22 mouse cellular contexts compared by ENCODE assay signal in genomic region chr11:54924145-54924544, GRCm38 (mm10). TPM values are rescaled to one million over a fixed set of nuclear protein-coding genes. Genes with fewer than 3 reads are reported as not detected.
A peak's percentile ranks its signal among the peaks of the same experiment; 100 is the strongest.
DNase-seq lines count a peak whose midpoint lies in the region; ATAC-seq and TF ChIP-seq lines count a peak whose summit lies in the region.
"Had no signal": no experiment of that assay in that cellular context is flagged by ENCODE, and none has a peak within 500 bp of the region (broad histone marks: within the 10 kb centered on the region; RNA-seq: fewer than 3 reads in every experiment).

No protein-coding gene starts in this region.

- no peak for TF ChIP-seq CTCF in intestine, postnatal 0 days (IDR thresholded peaks at IDR 0.05; ENCODE audit: low read depth)

- peaks cover 21% of the 10 kb centered on the region for H3K36me3 ChIP-seq in heart, embryonic 11.5 days (ENCODE audit: control insufficient read depth, insufficient read depth, low read length)
- peaks cover 78% of the 10 kb centered on the region for H3K36me3 ChIP-seq in heart, embryonic 10.5 days
- peaks cover 20% of the 10 kb centered on the region for H3K36me3 ChIP-seq in intestine, embryonic 16.5 days (ENCODE audit: control insufficient read depth, insufficient read depth, low read length)
- peaks cover 31% of the 10 kb centered on the region for H3K36me3 ChIP-seq in intestine, embryonic 15.5 days
- H3K36me3 ChIP-seq in intestine, postnatal 0 days (ENCODE audit: control insufficient read depth, insufficient read depth): peaks cover 72% of the 10 kb centered on the region
- H3K36me3 ChIP-seq in hindbrain, embryonic 11.5 days (ENCODE audit: control insufficient read depth, insufficient read depth, low read length): no peaks in the 10 kb centered on the region

- WGBS in heart, embryonic 11.5 days (ENCODE audit: insufficient replicate concordance): 83% methylated on average over 14 of the region's 14 CpGs
- WGBS in heart, embryonic 10.5 days: 79% methylated on average over 14 of the region's 14 CpGs
- WGBS in intestine, embryonic 16.5 days: 86% methylated on average over 14 of the region's 14 CpGs
- 93% methylated on average over 14 of the region's 14 CpGs for WGBS in intestine, embryonic 15.5 days
- WGBS in intestine, postnatal 0 days: 81% methylated on average over 14 of the region's 14 CpGs
- WGBS in hindbrain, embryonic 11.5 days: 93% methylated on average over 14 of the region's 14 CpGs

- no peak overlapping the region for H3K9ac ChIP-seq in heart, embryonic 11.5 days (ENCODE audit: low read depth, low read length)
- H3K9ac ChIP-seq in intestine, embryonic 16.5 days (ENCODE audit: low read depth, low read length): 0 out of 2 replicates have a peak overlapping the region, but pooled peaks have one; percentile 15
- H3K9ac ChIP-seq in intestine, embryonic 15.5 days: no peak overlapping the region
- H3K9ac ChIP-seq in intestine, postnatal 0 days (ENCODE audit: low read depth, low read length): no peak overlapping the region
- no peak overlapping the region for H3K9ac ChIP-seq in hindbrain, embryonic 11.5 days (ENCODE audit: low read depth, low read length)

- intact Hi-C loops in heart, postnatal 25 days (cut with DNase I): no loop called here

- H3K4me3 ChIP-seq in heart, embryonic 11.5 days (ENCODE audit: low read depth, low read length): no peak overlapping the region
- no peak overlapping the region for H3K4me3 ChIP-seq in heart, embryonic 10.5 days
- no peak overlapping the region for H3K4me3 ChIP-seq in intestine, embryonic 16.5 days (ENCODE audit: low read length)
- H3K4me3 ChIP-seq in intestine, embryonic 15.5 days (replicated peaks): no peak overlapping the region
- no peak overlapping the region for H3K4me3 ChIP-seq in intestine, postnatal 0 days (ENCODE audit: low read depth, low read length)
- H3K4me3 ChIP-seq in hindbrain, embryonic 11.5 days (ENCODE audit: low read depth, low read length): no peak overlapping the region

- no peak overlapping the region for H3K27ac ChIP-seq in heart, embryonic 11.5 days (ENCODE audit: low read depth, low read length)
- H3K27ac ChIP-seq in heart, embryonic 10.5 days: peak overlapping the region; percentile 42; the same call in 1 of the 2 replicates
- no peak overlapping the region for H3K27ac ChIP-seq in intestine, embryonic 16.5 days (ENCODE audit: low read length)
- no peak overlapping the region for H3K27ac ChIP-seq in intestine, embryonic 15.5 days
- 0 out of 2 replicates have a peak overlapping the region, but pooled peaks have one; percentile 47 for H3K27ac ChIP-seq in intestine, postnatal 0 days (ENCODE audit: low read depth, low read length)
- H3K27ac ChIP-seq in hindbrain, embryonic 11.5 days (ENCODE audit: low read depth, low read length): no peak overlapping the region

- H3K4me1 ChIP-seq in heart, embryonic 11.5 days (ENCODE audit: control insufficient read depth, insufficient read depth, low read length): peaks cover 33% of the 10 kb centered on the region
- peaks cover 49% of the 10 kb centered on the region for H3K4me1 ChIP-seq in heart, embryonic 10.5 days
- H3K4me1 ChIP-seq in intestine, embryonic 16.5 days (ENCODE audit: control insufficient read depth, insufficient read depth, low read length): peaks cover 15% of the 10 kb centered on the region
- H3K4me1 ChIP-seq in intestine, embryonic 15.5 days (replicated peaks): peaks cover 14% of the 10 kb centered on the region
- no peaks in the 10 kb centered on the region; the same call in 1 of the 2 replicates for H3K4me1 ChIP-seq in intestine, postnatal 0 days (replicated peaks; ENCODE audit: control insufficient read depth, insufficient read depth, low read length)
- peaks cover 3% of the 10 kb centered on the region; the same call in 1 of the 2 replicates for H3K4me1 ChIP-seq in hindbrain, embryonic 11.5 days (replicated peaks; ENCODE audit: control insufficient read depth, insufficient read depth, low read length)

- H3K27me3 ChIP-seq in heart, embryonic 11.5 days (ENCODE audit: control insufficient read depth, insufficient read depth, low read length): no peaks in the 10 kb centered on the region
- no peaks in the 10 kb centered on the region for H3K27me3 ChIP-seq in heart, embryonic 10.5 days (ENCODE audit: insufficient read depth, poor library complexity, severe bottlenecking)
- H3K27me3 ChIP-seq in intestine, embryonic 16.5 days (replicated peaks; ENCODE audit: control insufficient read depth, insufficient read depth, low read length): no peaks in the 10 kb centered on the region
- H3K27me3 ChIP-seq in intestine, embryonic 15.5 days (replicated peaks): no peaks in the 10 kb centered on the region
- H3K27me3 ChIP-seq in intestine, postnatal 0 days (replicated peaks; ENCODE audit: control insufficient read depth, insufficient read depth, low read length): no peaks in the 10 kb centered on the region
- no peaks in the 10 kb centered on the region for H3K27me3 ChIP-seq in hindbrain, embryonic 11.5 days (ENCODE audit: control insufficient read depth, insufficient read depth, low read length)
- H3K27me3 ChIP-seq: CH12.LX, Patski had no signal

- DNase-seq in heart, adult 11 months: peak; percentile 90
- no peak for DNase-seq in heart, embryonic 10.5 days (ENCODE audit: low spot score)
- no peak for DNase-seq in heart, postnatal 25 days (ENCODE audit: low spot score)
- DNase-seq in hindbrain, embryonic 11.5 days (ENCODE audit: low spot score): no peak
- DNase-seq: adrenal gland, adult 2 months; adrenal gland, adult 8-10 months; adrenal gland, postnatal 10 days; adrenal gland, postnatal 14 days; adrenal gland, postnatal 25 days; adrenal gland, postnatal 36 days; B cell, adult 2 months; cerebellum, adult 11 months; cerebellum, adult 11-12 months had no signal

- no peak for ATAC-seq in heart, embryonic 11.5 days (replicated peaks; ENCODE audit: insufficient number of reproducible peaks, low FRiP score, low TSS enrichment)
- no peak for ATAC-seq in intestine, embryonic 16.5 days
- ATAC-seq in intestine, embryonic 15.5 days: no peak
- no peak for ATAC-seq in intestine, postnatal 0 days
- no peak for ATAC-seq in hindbrain, embryonic 11.5 days (ENCODE audit: low FRiP score)
- ATAC-seq: activated CD4-positive, CD25-positive, alpha-beta regulatory T cell, adult 4 months; CD4-positive, CD25-positive, alpha-beta regulatory T cell, adult 4 months; Patski had no signal

- no peak overlapping the region for H3K4me2 ChIP-seq in heart, embryonic 11.5 days
- no peak overlapping the region for H3K4me2 ChIP-seq in intestine, embryonic 16.5 days (ENCODE audit: low read depth, low read length)
- H3K4me2 ChIP-seq in intestine, embryonic 15.5 days (replicated peaks): no peak overlapping the region
- no peak overlapping the region for H3K4me2 ChIP-seq in intestine, postnatal 0 days (replicated peaks; ENCODE audit: low read depth)
- H3K4me2 ChIP-seq in hindbrain, embryonic 11.5 days (replicated peaks; ENCODE audit: low read depth, low read length): no peak overlapping the region

- H3K9me3 ChIP-seq in heart, embryonic 11.5 days (replicated peaks; ENCODE audit: control insufficient read depth, low read length): no peaks in the 10 kb centered on the region
- no peaks in the 10 kb centered on the region for H3K9me3 ChIP-seq in heart, embryonic 10.5 days
- no peaks in the 10 kb centered on the region for H3K9me3 ChIP-seq in intestine, embryonic 16.5 days (ENCODE audit: control insufficient read depth, low read length)
- H3K9me3 ChIP-seq in intestine, embryonic 15.5 days: no peaks in the 10 kb centered on the region
- no peaks in the 10 kb centered on the region for H3K9me3 ChIP-seq in intestine, postnatal 0 days (ENCODE audit: control insufficient read depth)
- no peaks in the 10 kb centered on the region for H3K9me3 ChIP-seq in hindbrain, embryonic 11.5 days (ENCODE audit: control insufficient read depth, low read length)
- H3K9me3 ChIP-seq: G1E had no signal

RNA-seq across cellular contexts. Expression of gene Gpx3, which starts 21.9 kb away (rescaled TPM):
- polyA plus RNA-seq in heart, embryonic 11.5 days (2014; fragmentation: Nextera tagmentation; extraction: Ambion mirVana): 1,579 and 1,713 TPM in 2 replicates
- polyA plus RNA-seq in heart, embryonic 10.5 days (2016; fragmentation: Nextera tagmentation; extraction: Ambion mirVana): 1,153 and 1,643 TPM in 2 replicates
- 100 to 1,000 TPM; 177 to 178 TPM for total RNA-seq in heart, postnatal 25 days (2021)
- polyA plus RNA-seq in intestine, embryonic 16.5 days (2015; fragmentation: Nextera tagmentation; extraction: Ambion mirVana): 511 and 784 TPM in 2 replicates
- polyA plus RNA-seq in intestine, embryonic 15.5 days (2015; fragmentation: Nextera tagmentation; extraction: Ambion mirVana): 308 and 352 TPM in 2 replicates
- polyA plus RNA-seq in intestine, postnatal 0 days (2015; fragmentation: Nextera tagmentation; extraction: Ambion mirVana): 6,664 and 6,785 TPM in 2 replicates
- polyA plus RNA-seq in hindbrain, embryonic 11.5 days (2014; fragmentation: Nextera tagmentation; extraction: Ambion mirVana): 91.4 and 114 TPM in 2 replicates
- total RNA-seq: CH12.LX, G1E had no signal
- polyA plus RNA-seq: G1E had no signal

RNA-seq across cellular contexts. Expression of gene Tnip1, which starts 38.6 kb away (rescaled TPM):
- 16.0 and 16.8 TPM in 2 replicates for polyA plus RNA-seq in heart, embryonic 11.5 days (2014; fragmentation: Nextera tagmentation; extraction: Ambion mirVana)
- polyA plus RNA-seq in heart, embryonic 10.5 days (2016; fragmentation: Nextera tagmentation; extraction: Ambion mirVana): 22.7 and 23.7 TPM in 2 replicates
- 10 to 100 TPM; 27.1 to 29.8 TPM for total RNA-seq in heart, postnatal 25 days (2021)
- 27.2 and 28.1 TPM in 2 replicates for polyA plus RNA-seq in intestine, embryonic 16.5 days (2015; fragmentation: Nextera tagmentation; extraction: Ambion mirVana)
- polyA plus RNA-seq in intestine, embryonic 15.5 days (2015; fragmentation: Nextera tagmentation; extraction: Ambion mirVana): 22.7 and 24.5 TPM in 2 replicates
- polyA plus RNA-seq in intestine, postnatal 0 days (2015; fragmentation: Nextera tagmentation; extraction: Ambion mirVana): 29.9 and 30.3 TPM in 2 replicates
- 9.8 and 10.3 TPM in 2 replicates for polyA plus RNA-seq in hindbrain, embryonic 11.5 days (2014; fragmentation: Nextera tagmentation; extraction: Ambion mirVana)

RNA-seq across cellular contexts. Expression of gene Hint1, which starts 58.0 kb away (rescaled TPM):
- 632 and 639 TPM in 2 replicates for polyA plus RNA-seq in heart, embryonic 11.5 days (2014; fragmentation: Nextera tagmentation; extraction: Ambion mirVana)
- 602 and 622 TPM in 2 replicates for polyA plus RNA-seq in heart, embryonic 10.5 days (2016; fragmentation: Nextera tagmentation; extraction: Ambion mirVana)
- 100 to 1,000 TPM; 290 to 301 TPM for total RNA-seq in heart, postnatal 25 days (2021)
- 674 and 732 TPM in 2 replicates for polyA plus RNA-seq in intestine, embryonic 16.5 days (2015; fragmentation: Nextera tagmentation; extraction: Ambion mirVana)
- 705 and 851 TPM in 2 replicates for polyA plus RNA-seq in intestine, embryonic 15.5 days (2015; fragmentation: Nextera tagmentation; extraction: Ambion mirVana)
- polyA plus RNA-seq in intestine, postnatal 0 days (2015; fragmentation: Nextera tagmentation; extraction: Ambion mirVana): 1,016 and 1,041 TPM in 2 replicates
- polyA plus RNA-seq in hindbrain, embryonic 11.5 days (2014; fragmentation: Nextera tagmentation; extraction: Ambion mirVana): 654 and 669 TPM in 2 replicates

Comparison
In these comparisons a context has a peak if more than half of its experiments do, and no peak if none do; other contexts are left out.
1. H3K27ac ChIP-seq: peak in heart, embryonic 10.5 days (single experiment) and intestine, postnatal 0 days (single experiment); none in heart, embryonic 11.5 days (single experiment), intestine, embryonic 16.5 days (single experiment), intestine, embryonic 15.5 days (single experiment) and hindbrain, embryonic 11.5 days (single experiment).